Mouse (Mus musculus) myocyte (in vitro differentiated cells): ENCODE measurements around the gene Csgalnact2.

Experiments
- CEBPB ChIP-seq: IDR thresholded peaks from 2 replicates; pipeline ENCODE4 v1.6.1; 2011; ENCODE audit warnings: mild to moderate bottlenecking, moderate library complexity; ENCODE audit not compliant: poor library complexity, insufficient read depth, severe bottlenecking
- E2F4 ChIP-seq: IDR thresholded peaks from one replicate; pipeline ENCODE4 v1.6.1; 2011; ENCODE audit warnings: mild to moderate bottlenecking, control low read depth, moderate library complexity; ENCODE audit not compliant: insufficient read depth
- MAX ChIP-seq: IDR thresholded peaks from one replicate; pipeline ENCODE4 v1.6.1; 2011; ENCODE audit warnings: low read depth, mild to moderate bottlenecking, control low read depth
- POLR2A ChIP-seq: IDR thresholded peaks from one replicate; pipeline ENCODE4 v1.6.1; 2011; ENCODE audit warnings: low read depth, mild to moderate bottlenecking, control low read depth, moderate library complexity; ENCODE audit not compliant: insufficient read length
- SRF ChIP-seq: IDR thresholded peaks from one replicate; pipeline ENCODE4 v1.6.1; 2011; ENCODE audit warnings: low read depth; ENCODE audit not compliant: control insufficient read depth, insufficient read length

DNA sequence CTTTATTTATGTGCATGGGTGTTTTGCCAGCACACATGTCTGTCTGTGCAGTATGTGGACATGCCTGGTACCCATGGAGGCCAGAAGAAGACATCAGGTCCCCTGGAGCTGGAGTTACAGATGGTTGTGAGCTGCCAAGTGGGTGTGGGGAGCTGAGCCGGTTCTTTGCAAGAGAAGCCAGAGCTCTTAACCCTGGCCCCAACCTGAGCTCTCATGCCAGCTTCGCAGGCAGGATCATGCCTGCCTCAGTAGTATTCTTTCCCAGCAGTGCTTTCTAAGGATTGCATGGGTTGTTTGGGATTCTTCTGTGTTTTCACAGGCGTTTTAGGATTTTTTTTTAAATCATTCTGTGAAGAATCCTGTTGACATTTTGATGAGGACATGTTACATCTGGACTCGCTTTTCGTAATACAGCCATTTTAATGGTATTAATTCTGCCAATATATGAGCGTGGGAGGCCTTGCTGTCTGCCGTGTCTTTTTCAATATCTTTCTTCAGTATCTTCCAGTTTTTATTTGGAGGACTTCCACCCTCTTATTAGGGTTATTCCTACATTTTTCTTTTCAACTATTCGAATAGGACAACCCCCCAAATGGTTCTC, 41.1 kb downstream of the Csgalnact2 start:
- TF ChIP-seq MAX (no peak), SRF (no peak), CEBPB (no peak), POLR2A (no peak), E2F4 (no peak)
